Mouse (Mus musculus) gastrocnemius, adult 2 months (tissue): ENCODE measurements around the gene Slc35e3. TPM values are rescaled to one million over a fixed set of nuclear protein-coding genes. Genes with fewer than 3 reads are reported as not detected.
"Not testable (repeated sequence)": the region's sequence is repeated elsewhere in the genome, so short reads cannot be mapped to it uniquely, and the experiment has no call there.

Source experiments
- DNase-seq: peaks from one replicate; pipeline ENCODE4 v3.0.0; 2022
- H3K27ac ChIP-seq: fragments of 200-600 bp; 2 replicates; pipeline ENCODE4 v1.8.1; 2022; ENCODE audit warnings: mild to moderate bottlenecking
- H3K4me3 ChIP-seq: fragments of 200-600 bp; 2 replicates; pipeline ENCODE4 v1.8.1; 2022; ENCODE audit warnings: mild to moderate bottlenecking, moderate library complexity
- CTCF ChIP-seq: fragments of 200-600 bp; IDR thresholded peaks from 2 replicates; pipeline ENCODE4 v1.8.1; 2022; ENCODE audit warnings: antibody characterized with exemption, mild to moderate bottlenecking, moderate library complexity
- intact Hi-C: fragments of 180-260 bp; cut with DNase I; formaldehyde crosslinking; loops from one replicate; pipeline ENCODE4 v1.15.1; 2025
- total RNA-seq, 2 experiments: library from RNA; stranded (reverse); gene quantifications; 2 replicates each; pipeline ENCODE4 v1.2.3; 2021

Gene Slc35e3
- total RNA-seq, 2 experiments from 2014 or later = 4.6 to 5.1 TPM

DNA sequence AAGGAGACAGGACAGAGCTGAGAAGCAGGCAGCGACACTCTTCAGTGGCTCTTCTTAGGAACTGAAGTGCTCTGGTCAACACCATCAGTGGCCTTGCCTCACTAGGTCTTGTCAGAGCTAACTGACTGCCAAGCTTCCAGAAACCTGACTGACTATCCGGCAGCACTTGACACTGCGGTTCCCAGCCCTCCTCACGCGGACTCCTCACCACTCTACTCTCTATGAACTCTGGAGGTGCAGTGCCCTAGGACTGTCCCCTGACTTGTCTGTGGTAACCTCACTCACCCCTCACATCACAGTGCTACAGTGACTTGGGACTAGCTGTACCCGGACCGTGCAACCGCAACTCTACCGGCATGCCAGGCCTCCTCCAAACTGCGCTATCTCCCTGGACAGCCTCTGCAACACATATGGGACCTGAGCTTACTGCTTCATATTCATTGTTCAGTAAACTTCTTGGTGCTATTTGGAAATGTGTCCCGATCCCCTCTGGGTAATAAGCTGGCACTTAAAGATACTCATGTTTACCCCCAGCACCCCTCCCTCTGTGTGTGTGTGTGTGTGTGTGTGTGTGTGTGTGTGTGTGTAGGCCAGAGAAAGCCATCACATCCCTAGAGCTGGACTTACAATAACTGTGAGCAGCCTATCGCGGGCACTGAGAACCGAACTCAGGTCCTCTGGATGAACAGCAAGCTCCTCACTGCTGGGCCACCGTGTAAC lies 7.1 kb downstream of the Slc35e3 start:
- no peak for DNase-seq
- no peak for TF ChIP-seq CTCF
- Histone ChIP-seq H3K4me3 (no peak overlapping the region), H3K27ac (no peak overlapping the region)
- intact Hi-C loops = no loop called here

DNA sequence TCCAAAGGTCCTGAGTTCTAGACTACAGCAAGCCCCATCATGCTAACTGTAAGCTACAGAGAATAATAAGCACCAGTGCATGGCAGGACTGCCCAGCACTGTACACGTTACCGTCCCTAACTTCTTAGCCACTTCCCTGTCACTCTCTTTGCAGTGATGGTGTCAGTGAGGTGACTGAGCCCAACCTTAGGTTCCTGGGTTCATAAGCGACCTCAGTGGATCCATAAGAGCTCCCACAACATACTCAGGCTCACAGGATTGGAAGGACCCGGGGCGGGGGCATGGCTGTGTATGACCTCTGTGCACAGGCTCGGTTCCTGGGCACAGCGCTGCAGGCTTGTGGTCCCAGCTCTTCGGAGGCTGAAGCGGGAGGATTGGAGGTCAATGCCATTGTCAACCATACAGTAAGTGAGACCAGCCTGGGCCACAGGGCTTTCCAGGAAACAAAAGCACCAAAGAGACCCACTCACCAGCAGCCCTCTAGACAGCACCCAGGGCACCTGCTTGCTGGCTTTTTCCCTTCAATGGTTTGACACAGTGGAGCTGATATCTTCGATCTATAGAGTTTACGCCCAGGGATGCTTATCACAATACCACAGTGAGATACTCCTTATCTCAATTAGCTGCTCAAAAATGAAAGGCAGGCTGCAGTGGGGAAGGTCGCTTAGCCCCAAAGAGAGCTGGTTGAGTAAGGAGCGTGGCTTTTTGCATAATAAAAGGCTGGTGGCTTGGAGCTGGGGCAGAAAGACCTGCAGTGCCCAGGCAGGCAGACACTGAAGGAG lies 7.8 kb downstream of the Slc35e3 start:
- intact Hi-C loops = no loop called here
- no peak overlapping the region for H3K27ac ChIP-seq
- no peak for DNase-seq
- no peak overlapping the region for H3K4me3 ChIP-seq
- TF ChIP-seq CTCF = no peak

DNA sequence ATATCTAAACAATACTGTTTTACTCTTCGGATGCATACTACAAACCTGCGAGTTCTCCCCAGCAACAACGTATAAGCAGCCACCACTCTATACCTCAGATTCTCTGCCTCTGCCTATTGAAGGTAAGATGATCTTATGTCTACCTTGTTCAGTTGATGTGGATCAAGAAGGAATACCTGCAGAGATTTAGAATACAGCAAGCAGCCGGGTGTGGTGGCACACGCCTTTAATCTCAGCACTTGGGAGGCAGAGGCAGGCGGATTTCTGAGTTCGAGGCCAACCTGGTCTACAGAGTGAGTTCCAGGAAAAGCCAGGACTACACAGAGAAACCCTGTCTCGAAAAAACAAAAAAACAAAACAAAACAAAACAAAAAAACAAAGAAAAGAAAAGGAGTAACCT lies 8.7 kb downstream of the Slc35e3 start:
- DNase-seq, H3K4me3 ChIP-seq, intact Hi-C loops, H3K27ac ChIP-seq: not testable (repeated sequence)

DNA sequence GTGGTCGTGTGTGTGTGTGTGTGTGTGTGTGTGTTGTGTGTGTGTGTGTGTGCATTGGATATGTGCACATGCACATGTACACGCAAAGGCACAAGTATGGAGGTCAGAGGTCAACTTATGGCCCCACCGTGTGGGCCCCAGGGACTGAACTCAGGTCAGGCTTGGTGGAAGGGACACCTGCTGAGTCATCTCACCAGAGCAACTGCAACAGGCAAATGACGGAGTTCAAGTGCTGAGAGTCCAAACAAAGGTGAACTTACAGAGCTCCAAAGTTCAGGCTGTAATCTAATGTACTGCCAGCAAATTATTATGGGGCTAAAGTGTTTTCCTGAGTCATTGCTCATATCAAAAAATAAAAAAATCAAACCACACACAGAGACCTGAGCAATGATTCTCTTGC lies 9.1 kb downstream of the Slc35e3 start:
- Histone ChIP-seq H3K27ac (no peak overlapping the region), H3K4me3 (no peak overlapping the region)
- TF ChIP-seq CTCF = no peak
- intact Hi-C loops = no loop called here
- DNase-seq = no peak

DNA sequence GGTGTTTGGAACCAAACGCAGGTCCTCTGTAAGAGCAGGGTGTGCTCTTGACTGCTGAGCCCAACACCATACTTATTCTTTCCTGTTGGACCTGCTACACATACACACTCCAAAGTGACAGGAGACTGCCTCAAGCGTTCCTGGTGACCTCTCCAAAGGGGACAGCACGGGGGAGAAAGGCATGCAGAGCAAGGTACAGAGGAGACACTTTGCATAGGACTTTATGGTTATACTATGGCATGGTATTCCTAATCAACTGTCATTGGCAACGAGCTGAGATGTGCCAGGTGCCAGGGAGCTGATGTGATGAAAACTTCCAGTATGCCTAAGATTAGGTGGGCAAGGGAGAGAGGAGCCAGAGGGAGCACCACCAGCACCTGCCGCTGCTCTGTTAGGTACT lies 9.6 kb downstream of the Slc35e3 start:
- Histone ChIP-seq H3K27ac (no peak overlapping the region), H3K4me3 (no peak overlapping the region)
- DNase-seq = no peak
- intact Hi-C loops = no loop called here
- no peak for TF ChIP-seq CTCF

DNA sequence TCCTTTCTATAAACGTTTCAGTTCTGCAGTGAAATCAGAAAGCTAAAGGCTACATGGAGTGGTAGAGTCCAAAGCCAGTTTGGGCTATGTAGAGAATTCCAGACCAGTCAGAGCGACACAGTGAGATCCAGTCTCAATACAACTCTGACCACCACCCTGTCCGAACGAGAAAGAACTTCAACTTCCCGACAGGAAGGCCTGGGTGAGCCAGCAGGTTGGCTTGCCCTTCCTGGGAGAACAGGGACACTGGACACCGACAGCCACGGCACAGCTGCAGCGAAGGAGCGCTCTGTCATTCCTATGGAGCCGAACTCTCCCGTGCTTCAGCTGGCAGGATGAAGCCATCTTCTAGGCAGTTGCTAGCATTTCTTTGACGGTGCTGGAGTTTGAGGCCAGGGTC lies 10.8 kb downstream of the Slc35e3 start:
- H3K27ac ChIP-seq, intact Hi-C loops, H3K4me3 ChIP-seq, DNase-seq: not testable (repeated sequence)

DNA sequence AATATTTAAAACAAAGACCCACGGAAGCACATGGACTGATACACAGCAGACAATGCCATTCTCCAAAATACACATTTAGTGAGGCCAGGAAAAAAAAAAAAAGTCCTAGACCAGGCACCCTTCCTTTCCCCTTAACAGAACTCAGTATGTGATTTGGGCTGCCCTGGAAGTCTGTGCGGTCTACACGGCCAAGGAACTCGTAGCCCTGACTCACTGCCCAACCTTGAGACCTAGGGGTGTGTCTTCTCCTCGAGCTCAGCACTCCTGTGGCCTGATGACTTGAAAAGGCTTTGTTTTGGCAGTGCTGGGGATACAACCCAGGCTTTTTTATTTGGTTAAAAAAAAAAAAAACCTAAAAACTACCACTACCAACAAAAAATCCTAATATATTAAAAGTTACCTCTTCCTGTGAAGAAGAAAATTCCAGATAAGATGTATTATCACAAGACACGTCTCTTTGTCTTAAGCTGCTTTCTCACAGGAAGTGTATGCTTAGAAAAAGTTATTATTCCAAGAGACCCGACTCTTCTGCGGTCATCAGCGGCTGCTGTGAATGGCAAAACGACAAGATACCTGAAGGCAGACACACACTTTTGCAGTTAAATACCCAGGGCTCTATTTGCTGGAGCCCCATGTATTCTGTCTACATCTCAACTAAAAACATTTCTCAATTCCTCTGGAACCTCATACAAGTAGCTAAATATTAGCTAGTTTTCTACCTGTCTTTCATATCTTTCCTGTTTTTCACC lies 11.9 kb downstream of the Slc35e3 start:
- DNase-seq, H3K4me3 ChIP-seq, H3K27ac ChIP-seq, intact Hi-C loops: not testable (repeated sequence)

DNA sequence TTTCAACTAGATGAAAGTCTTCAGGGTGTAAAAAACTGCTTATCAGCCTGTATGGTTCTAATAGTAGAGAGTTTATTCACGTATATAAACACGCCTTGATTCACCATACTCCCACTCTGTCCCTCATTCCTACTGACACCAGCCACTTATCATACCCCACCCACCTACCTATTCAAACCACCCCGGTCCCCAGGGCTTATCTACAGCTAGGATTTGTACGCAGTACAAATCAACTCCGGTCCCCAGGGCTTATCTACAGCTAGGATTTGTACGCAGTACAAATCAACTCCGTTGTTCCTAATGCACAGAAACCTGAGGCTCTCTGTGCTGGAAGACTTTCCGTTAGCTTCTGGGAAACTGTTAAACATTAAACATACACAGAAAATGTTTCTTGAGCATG lies 12.5 kb downstream of the Slc35e3 start:
- DNase-seq, H3K4me3 ChIP-seq, H3K27ac ChIP-seq, intact Hi-C loops: not testable (repeated sequence)

DNA sequence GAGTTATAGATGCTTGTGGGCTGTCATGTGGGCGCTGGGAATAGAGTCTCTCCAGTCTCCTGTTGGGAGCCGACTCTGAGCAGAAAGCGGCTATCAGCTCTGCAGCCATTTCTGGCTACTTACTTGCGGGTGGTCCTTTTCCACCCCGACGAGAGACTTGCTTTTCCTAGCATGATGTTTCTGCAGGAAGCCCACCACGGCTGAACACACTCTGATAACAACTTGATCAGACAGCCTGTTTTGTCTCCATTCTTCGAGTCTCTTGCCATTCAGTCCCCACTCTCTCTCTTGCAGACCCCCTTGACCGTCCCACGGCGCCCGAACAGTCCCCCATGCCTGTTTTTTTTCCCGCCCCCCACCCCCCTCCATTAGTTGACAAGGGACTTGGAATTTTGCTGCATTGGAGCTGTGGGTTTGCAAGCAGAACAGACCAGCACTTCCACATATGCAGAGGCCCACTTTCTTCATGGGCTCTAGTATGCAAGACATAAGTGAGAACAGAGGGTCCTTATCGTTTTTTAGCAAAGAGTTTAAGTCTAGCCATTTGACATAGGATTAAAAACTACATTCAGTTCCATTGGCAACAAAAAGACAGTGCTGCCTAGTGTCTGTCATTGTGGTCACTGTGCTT lies 13.1 kb downstream of the Slc35e3 start:
- intact Hi-C loops = no loop called here
- no peak overlapping the region for H3K27ac ChIP-seq
- no peak for DNase-seq
- no peak overlapping the region for H3K4me3 ChIP-seq
- TF ChIP-seq CTCF = no peak

DNA sequence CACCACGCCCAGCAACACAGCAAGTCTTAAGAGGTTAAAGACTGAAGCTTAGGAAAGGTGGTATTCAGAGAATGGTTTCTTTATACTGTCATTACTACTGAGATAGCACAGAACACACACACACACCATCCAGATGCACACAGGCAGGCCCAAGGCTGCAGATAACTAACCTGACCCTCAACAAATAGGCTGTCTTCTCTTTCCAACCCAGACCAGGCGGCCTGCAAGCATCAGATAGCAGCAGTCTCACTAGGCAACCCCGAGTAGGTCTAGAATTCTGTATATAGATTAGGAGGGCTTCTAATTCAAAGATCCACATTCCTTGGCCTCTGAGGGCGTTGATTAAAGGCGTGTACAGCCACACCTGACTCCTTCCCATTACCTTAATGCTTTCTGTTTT lies 14.0 kb downstream of the Slc35e3 start:
- no peak for DNase-seq
- no peak overlapping the region for H3K4me3 ChIP-seq
- intact Hi-C loops = no loop called here
- no peak overlapping the region for H3K27ac ChIP-seq
- no peak for TF ChIP-seq CTCF

DNA sequence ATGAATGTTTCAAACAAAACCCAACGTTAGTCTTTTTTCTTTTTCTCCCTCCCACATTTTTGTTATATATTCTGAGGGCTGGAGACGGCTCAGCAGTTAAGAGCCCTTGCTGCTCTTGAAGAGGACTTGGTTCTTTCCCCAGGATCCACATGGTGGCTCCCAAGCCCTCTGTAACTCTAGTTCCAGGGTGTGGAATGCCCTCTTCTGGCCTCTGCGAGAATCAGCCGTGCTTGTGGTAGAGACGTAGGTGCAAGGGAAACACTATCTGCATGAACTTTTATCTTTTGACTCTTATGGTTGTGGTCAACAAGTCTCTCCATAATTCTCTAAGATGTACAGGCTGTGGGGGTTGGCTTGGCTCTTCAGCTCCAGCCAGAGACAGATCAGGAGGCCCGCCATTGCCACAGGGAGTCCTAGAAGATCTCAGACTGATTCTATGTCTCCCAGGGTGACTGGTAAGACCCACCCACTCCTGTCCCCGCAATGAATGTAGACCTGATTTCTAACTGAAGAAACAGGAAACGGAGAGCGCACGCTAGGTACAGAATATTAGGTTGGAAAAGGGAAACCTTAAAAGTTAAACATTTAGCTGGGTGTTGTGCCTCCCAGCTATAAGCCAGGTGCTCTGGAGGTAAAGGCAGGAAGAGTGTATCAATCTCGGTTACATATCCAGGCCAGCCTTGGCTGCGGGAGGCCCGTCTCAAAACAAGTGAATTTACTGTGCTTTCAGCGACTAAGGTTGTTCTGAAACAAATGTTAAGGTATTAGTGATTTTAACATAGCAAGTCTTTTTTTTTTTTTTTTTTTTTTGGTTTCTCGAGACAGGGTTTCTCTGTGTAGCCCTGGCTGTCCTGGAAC lies 14.7 kb downstream of the Slc35e3 start:
- TF ChIP-seq CTCF = peak; percentile 71
- peak; percentile 53 for DNase-seq
- intact Hi-C loops = no loop called here

DNA sequence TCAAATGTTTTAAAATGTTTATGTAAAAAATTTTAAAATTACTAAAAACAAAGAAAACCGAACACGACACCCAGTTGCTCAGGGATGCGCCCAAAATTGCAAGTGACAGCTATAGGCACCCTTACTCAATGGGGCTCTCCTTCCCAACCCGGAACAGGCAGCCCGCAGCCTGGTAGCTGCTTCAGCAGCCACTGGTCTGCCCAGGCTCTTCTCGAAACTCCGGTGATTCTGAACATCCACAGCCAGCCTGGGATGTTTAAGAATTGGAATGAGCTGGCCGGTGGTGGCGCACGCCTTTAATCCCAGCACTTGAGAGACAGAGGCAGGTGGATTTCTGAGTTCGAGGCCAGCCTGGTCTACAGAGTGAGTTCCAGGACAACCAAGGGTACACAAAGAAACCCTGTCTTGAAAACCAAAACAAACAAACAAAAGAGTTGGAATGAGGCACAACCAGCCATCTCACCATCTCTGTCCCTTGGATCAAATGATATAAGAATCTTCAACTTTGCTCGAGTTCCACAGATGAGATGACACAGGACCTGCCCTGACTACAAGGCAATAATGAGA lies 15.4 kb downstream of the Slc35e3 start:
- intact Hi-C loops = no loop called here
- Histone ChIP-seq H3K4me3 (no peak overlapping the region), H3K27ac (no peak overlapping the region)
- DNase-seq = no peak
- TF ChIP-seq CTCF = no peak

More for the DNA sequence above, 14.7 kb downstream of the Slc35e3 start:
- Histone ChIP-seq H3K27ac (no peak overlapping the region), H3K4me3 (no peak overlapping the region)
